Mouse (Mus musculus) kidney, postnatal 14 days (tissue): Measurements from ENCODE around the gene Erc2.

Experiments
- DNase-seq: peaks from one replicate; pipeline ENCODE4 v3.0.0; 2022; ENCODE audit warnings: mixed read lengths

Erc2 gene

GRCm38 (mm10) chr14:28512805-28513590 lies 890.8 kb downstream of the Erc2 start:
- no peak for DNase-seq

- DNase-seq = no peak
Measured at GRCm38 (mm10) chr14:28514171-28514570, 891.9 kb downstream of the Erc2 start.

GRCm38 (mm10) chr14:28515331-28515730 lies 893.1 kb downstream of the Erc2 start:
- DNase-seq = no peak

GRCm38 (mm10) chr14:28517631-28518560 lies 895.7 kb downstream of the Erc2 start:
- no peak for DNase-seq

- no peak for DNase-seq
Measured at GRCm38 (mm10) chr14:28521106-28521505, 898.9 kb downstream of the Erc2 start.

GRCm38 (mm10) chr14:28522611-28523010 lies 900.4 kb downstream of the Erc2 start:
- DNase-seq = no peak

- no peak for DNase-seq
Measured at GRCm38 (mm10) chr14:28525566-28525965, 903.3 kb downstream of the Erc2 start.
